Mouse (Mus musculus): Measurements from ENCODE around the gene Zfp366. TPM values are rescaled to one million over a fixed set of nuclear protein-coding genes. Genes with fewer than 3 reads are reported as not detected.
"Not testable (repeated sequence)": the region's sequence is repeated elsewhere in the genome, so short reads cannot be mapped to it uniquely, and the experiment has no call there.

Gene Zfp366
- polyA plus RNA-seq, 1 experiment from 2014 or later, result 0.65 TPM

DNA sequence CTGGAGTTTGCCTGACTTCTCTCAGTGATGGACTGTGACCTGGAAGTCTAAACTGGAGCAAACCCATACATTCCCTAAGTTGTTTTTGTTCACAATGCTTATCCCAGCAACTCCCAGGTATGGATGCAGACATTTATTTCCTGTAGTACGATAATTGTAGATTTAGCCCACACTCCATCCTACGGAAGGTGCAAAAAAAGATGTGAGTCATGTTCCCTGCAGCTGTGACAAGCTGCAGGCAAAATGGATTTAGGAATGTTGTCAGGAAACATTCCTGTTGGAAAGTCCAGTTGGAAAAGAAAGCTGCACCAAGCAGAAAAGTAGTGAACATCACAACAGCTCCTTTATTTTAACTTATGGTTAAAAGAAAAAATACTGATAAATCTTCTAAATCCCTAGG lies 26.9 kb upstream of the Zfp366 start:
- no peak overlapping the region for H3K9ac ChIP-seq (ENCODE audit: low read length)
- WGBS, result 63% methylated on average over 2 of the region's 2 CpGs

DNA sequence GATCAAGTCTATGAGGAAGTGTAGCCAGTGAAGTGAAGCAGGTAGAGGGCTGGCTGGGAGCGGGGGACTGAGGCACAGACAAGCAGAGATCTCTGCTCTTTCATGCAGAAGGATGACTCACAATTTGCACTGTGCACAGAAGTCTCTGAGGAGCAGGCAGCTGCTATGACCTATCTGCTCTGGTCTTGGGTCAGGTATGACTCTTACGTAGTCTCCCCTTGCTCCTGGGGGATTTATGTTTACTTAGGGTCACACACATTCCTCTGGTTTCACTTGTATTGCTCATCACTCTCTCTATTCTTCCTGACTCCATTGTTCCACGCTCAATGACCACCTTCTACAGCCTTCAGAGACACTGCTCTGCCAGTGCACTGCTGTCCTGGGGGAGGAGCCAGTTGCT lies 25.9 kb upstream of the Zfp366 start:
- ATAC-seq (ENCODE audit: insufficient read depth, low FRiP score), result no peak; the same call in 1 of the 2 replicates
- Histone ChIP-seq H3K9me3 (replicated peaks; ENCODE audit: control insufficient read depth, low read length) (no peaks in the 10 kb centered on the region), H3K4me2 (ENCODE audit: low read depth, low read length) (no peak overlapping the region), H3K36me3 (ENCODE audit: control insufficient read depth, insufficient read depth, low read length) (no peaks in the 10 kb centered on the region), H3K27ac (ENCODE audit: low read length) (no peak overlapping the region), H3K4me1 (ENCODE audit: control insufficient read depth, insufficient read depth, low read length) (peaks cover 9% of the 10 kb centered on the region), H3K27me3 (ENCODE audit: control insufficient read depth, insufficient read depth, low read length) (no peaks in the 10 kb centered on the region), H3K9ac (ENCODE audit: low read length) (no peak overlapping the region), H3K4me3 (replicated peaks; ENCODE audit: low read length) (no peak overlapping the region)
- 90% methylated on average over 3 of the region's 3 CpGs for WGBS

More for the DNA sequence above, 26.9 kb upstream of the Zfp366 start:
- Histone ChIP-seq H3K27ac (ENCODE audit: low read length) (peak overlapping the region; percentile 15; the same call in 1 of the 2 replicates), H3K4me3 (replicated peaks; ENCODE audit: low read length) (no peak overlapping the region), H3K4me1 (ENCODE audit: control insufficient read depth, insufficient read depth, low read length) (no peaks in the 10 kb centered on the region), H3K27me3 (ENCODE audit: control insufficient read depth, insufficient read depth, low read length) (no peaks in the 10 kb centered on the region), H3K9me3 (replicated peaks; ENCODE audit: control insufficient read depth, low read length) (no peaks in the 10 kb centered on the region), H3K4me2 (ENCODE audit: low read depth, low read length) (no peak overlapping the region), H3K36me3 (ENCODE audit: control insufficient read depth, insufficient read depth, low read length) (no peaks in the 10 kb centered on the region)
- ATAC-seq (ENCODE audit: insufficient read depth, low FRiP score), result no peak

DNA sequence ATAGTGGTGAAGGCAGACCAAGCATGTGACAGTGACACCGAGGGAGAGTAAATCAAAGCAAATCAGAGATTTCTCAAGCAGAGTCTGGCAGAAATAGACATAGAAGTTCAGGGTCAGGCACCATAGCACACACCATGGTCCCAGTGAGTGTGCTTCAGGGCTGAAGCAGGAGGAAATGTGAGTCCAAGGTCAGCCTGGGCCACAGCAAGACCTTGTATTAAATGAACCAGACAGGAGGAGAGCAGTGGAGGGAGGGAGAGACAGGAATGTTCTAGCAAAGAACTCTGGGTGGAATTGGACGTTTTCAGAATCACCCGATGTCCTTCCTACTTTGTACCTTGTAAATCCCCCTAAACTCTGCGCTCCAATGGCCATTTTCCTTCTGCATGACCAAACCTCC lies 21.6 kb upstream of the Zfp366 start:
- peak overlapping the region; percentile 53; the same call in 1 of the 2 replicates for H3K27ac ChIP-seq (ENCODE audit: low read length)
- no peak overlapping the region for H3K4me3 ChIP-seq (replicated peaks; ENCODE audit: low read length)
- H3K9ac ChIP-seq (ENCODE audit: low read length), result no peak overlapping the region
- H3K27me3 ChIP-seq (ENCODE audit: control insufficient read depth, insufficient read depth, low read length), result no peaks in the 10 kb centered on the region
- H3K36me3 ChIP-seq (ENCODE audit: control insufficient read depth, insufficient read depth, low read length), result no peaks in the 10 kb centered on the region
- H3K9me3 ChIP-seq (replicated peaks; ENCODE audit: control insufficient read depth, low read length), result no peaks in the 10 kb centered on the region
- no peak overlapping the region for H3K4me2 ChIP-seq (ENCODE audit: low read depth, low read length)
- WGBS, result 58% methylated on average over 4 of the region's 4 CpGs
- no peak for ATAC-seq (ENCODE audit: insufficient read depth, low FRiP score)
- H3K4me1 ChIP-seq (ENCODE audit: control insufficient read depth, insufficient read depth, low read length), result peaks cover 13% of the 10 kb centered on the region

DNA sequence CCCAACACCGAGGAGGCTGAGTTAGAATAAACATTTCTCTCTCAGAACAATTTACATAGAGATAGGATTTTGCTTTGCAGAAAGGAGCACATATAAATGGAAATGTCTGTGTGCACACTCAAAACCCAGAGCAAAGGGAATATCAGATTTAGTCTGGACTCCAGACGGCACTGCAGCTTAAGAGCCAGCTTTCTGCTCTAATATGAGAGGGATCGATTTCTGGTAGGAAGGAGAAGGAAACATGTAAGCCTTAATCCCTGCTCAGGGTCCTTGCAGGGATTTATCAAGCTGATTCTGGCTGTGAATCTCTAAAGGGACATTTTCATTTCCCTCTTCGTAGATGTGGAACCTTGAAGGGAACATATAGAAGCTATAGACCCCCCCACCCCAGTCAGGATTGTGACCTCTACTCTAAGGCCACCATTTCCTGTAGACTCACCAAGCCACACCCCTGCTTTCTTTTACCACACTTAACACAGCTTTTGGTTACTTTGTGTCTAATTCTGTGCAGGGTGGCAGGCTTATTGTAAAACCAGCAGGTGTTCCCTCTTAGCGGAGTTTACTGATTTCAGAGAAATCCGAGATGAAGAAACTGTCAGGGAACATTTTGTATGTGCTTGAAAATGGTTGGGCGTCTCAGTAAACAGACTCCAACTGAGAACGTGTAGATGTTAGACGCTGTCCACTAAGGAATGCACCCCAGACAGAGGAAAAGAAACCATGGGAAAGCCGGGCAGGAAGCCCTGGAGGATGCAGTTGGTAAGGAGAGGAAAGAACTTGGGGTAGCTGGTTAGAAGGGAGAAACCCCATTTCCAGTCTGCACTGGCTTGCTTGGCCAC lies 20.9 kb upstream of the Zfp366 start:
- H3K4me1 ChIP-seq (ENCODE audit: control insufficient read depth, insufficient read depth, low read length), result peaks cover 13% of the 10 kb centered on the region
- H3K27ac ChIP-seq (ENCODE audit: low read length), result peak overlapping the region; percentile 53
- H3K9me3 ChIP-seq (replicated peaks; ENCODE audit: control insufficient read depth, low read length), result no peaks in the 10 kb centered on the region
- H3K4me2 ChIP-seq (ENCODE audit: low read depth, low read length), result no peak overlapping the region
- peak; percentile 50; the same call in 1 of the 2 replicates for ATAC-seq (ENCODE audit: insufficient read depth, low FRiP score)
- WGBS, result 18% methylated on average over 10 of the region's 10 CpGs
- no peak overlapping the region for H3K4me3 ChIP-seq (replicated peaks; ENCODE audit: low read length)
- H3K9ac ChIP-seq (ENCODE audit: low read length), result no peak overlapping the region
- H3K36me3 ChIP-seq (ENCODE audit: control insufficient read depth, insufficient read depth, low read length), result no peaks in the 10 kb centered on the region
- H3K27me3 ChIP-seq (ENCODE audit: control insufficient read depth, insufficient read depth, low read length), result no peaks in the 10 kb centered on the region

DNA sequence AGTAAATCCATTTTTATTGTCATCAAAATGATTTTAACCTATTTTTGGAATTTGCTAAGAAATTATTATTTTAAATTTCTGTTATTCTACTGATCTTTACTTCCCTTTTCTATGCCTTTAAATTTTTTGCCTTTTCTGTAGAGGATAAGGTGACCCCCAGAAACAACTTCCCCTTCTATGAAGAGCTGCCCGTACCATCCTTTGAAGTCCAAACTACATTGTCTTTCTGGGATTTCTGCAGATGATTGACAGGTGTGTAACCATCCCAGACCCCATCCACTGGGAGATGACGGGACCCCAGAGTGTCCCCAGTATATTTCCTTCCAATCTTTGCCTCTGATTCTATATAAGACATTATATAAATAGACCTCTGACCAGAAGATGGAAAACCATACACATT lies 20.3 kb upstream of the Zfp366 start:
- Histone ChIP-seq H3K9me3 (replicated peaks; ENCODE audit: control insufficient read depth, low read length) (no peaks in the 10 kb centered on the region), H3K27ac (ENCODE audit: low read length) (peak overlapping the region; percentile 53; the same call in 1 of the 2 replicates), H3K4me3 (replicated peaks; ENCODE audit: low read length) (no peak overlapping the region), H3K36me3 (ENCODE audit: control insufficient read depth, insufficient read depth, low read length) (no peaks in the 10 kb centered on the region), H3K4me2 (ENCODE audit: low read depth, low read length) (no peak overlapping the region), H3K4me1 (ENCODE audit: control insufficient read depth, insufficient read depth, low read length) (peaks cover 13% of the 10 kb centered on the region), H3K9ac (ENCODE audit: low read length) (no peak overlapping the region), H3K27me3 (ENCODE audit: control insufficient read depth, insufficient read depth, low read length) (no peaks in the 10 kb centered on the region)
- no peak for ATAC-seq (ENCODE audit: insufficient read depth, low FRiP score)
- WGBS, result 65% methylated on average over 2 of the region's 2 CpGs

DNA sequence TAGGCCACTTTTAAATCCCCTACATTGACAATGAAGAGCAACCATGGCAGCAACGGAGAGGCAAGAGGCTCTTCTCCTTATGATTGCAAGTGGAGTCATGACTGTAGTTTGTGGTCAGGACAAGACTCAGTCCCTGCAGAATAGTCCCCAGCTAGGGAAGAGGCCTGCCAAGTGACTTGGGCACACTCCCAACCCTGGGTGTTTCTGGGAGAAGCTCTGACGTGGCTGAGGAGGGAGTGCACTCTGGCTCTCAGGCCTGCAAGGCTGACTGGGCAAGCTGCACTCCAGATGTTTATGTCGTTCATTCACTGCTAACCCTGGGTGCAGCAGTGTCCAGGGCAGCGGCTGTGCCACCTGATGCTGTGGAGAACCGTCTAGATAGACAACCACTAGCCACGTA lies 15.2 kb upstream of the Zfp366 start:
- no peak overlapping the region for H3K27ac ChIP-seq (ENCODE audit: low read length)
- H3K4me1 ChIP-seq (ENCODE audit: control insufficient read depth, insufficient read depth, low read length), result no peaks in the 10 kb centered on the region; the same call in 1 of the 2 replicates
- no peaks in the 10 kb centered on the region for H3K36me3 ChIP-seq (ENCODE audit: control insufficient read depth, insufficient read depth, low read length)
- no peak overlapping the region for H3K4me3 ChIP-seq (replicated peaks; ENCODE audit: low read length)
- no peak for ATAC-seq (ENCODE audit: insufficient read depth, low FRiP score)
- 72% methylated on average over 6 of the region's 6 CpGs for WGBS
- H3K9ac ChIP-seq (ENCODE audit: low read length), result no peak overlapping the region
- no peak overlapping the region for H3K4me2 ChIP-seq (ENCODE audit: low read depth, low read length)
- no peaks in the 10 kb centered on the region for H3K27me3 ChIP-seq (ENCODE audit: control insufficient read depth, insufficient read depth, low read length)
- no peaks in the 10 kb centered on the region for H3K9me3 ChIP-seq (replicated peaks; ENCODE audit: control insufficient read depth, low read length)

DNA sequence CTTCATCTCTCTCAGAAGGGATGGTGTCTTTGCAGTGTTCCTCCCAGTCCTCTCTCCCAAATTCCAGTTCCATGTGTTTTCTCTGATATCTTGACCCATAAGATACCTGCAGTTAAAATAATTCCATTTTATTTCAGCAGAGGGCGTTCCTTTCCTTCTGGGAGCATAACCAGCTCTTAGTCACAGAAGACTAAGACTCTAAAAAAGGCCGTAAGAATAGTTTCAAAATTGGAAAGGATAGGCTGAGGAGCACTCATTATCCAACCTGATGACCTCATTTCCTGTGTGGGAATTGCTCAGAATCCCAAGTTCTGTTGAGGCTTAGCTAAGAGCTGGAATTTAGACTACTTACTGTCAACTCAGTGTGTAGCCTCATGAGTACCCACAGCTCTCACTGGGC lies 14.3 kb upstream of the Zfp366 start:
- no peak overlapping the region for H3K4me3 ChIP-seq (replicated peaks; ENCODE audit: low read length)
- no peaks in the 10 kb centered on the region for H3K4me1 ChIP-seq (ENCODE audit: control insufficient read depth, insufficient read depth, low read length)
- no peak overlapping the region for H3K4me2 ChIP-seq (ENCODE audit: low read depth, low read length)
- H3K27ac ChIP-seq (ENCODE audit: low read length), result no peak overlapping the region
- no peak for ATAC-seq (ENCODE audit: insufficient read depth, low FRiP score)
- H3K9ac ChIP-seq (ENCODE audit: low read length), result no peak overlapping the region
- no peaks in the 10 kb centered on the region for H3K9me3 ChIP-seq (replicated peaks; ENCODE audit: control insufficient read depth, low read length)
- 46% methylated on average over 2 of the region's 2 CpGs for WGBS
- no peaks in the 10 kb centered on the region for H3K27me3 ChIP-seq (ENCODE audit: control insufficient read depth, insufficient read depth, low read length)
- no peaks in the 10 kb centered on the region for H3K36me3 ChIP-seq (ENCODE audit: control insufficient read depth, insufficient read depth, low read length)

DNA sequence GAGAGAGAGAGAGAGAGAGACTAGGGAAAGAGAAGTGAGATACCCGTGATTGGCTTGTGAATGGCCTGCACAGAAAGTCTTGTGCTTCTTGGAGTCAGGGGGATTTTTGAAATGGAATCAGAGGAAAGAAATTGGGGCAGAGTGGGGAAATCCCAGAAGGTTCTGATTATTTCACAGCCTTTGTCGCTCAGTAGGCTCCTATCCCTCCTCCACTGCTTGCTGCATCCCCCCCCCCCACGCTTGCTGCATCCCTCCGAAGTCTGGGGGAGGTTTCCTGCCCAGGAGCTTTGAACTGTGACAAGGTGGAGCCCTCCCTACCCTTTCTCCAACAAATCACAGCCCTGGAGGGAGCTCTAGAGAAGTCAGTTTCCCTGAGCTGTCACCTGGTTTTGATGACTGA lies 10.8 kb upstream of the Zfp366 start:
- 46% methylated on average over 4 of the region's 4 CpGs for WGBS
- no peak for ATAC-seq (ENCODE audit: insufficient read depth, low FRiP score)

DNA sequence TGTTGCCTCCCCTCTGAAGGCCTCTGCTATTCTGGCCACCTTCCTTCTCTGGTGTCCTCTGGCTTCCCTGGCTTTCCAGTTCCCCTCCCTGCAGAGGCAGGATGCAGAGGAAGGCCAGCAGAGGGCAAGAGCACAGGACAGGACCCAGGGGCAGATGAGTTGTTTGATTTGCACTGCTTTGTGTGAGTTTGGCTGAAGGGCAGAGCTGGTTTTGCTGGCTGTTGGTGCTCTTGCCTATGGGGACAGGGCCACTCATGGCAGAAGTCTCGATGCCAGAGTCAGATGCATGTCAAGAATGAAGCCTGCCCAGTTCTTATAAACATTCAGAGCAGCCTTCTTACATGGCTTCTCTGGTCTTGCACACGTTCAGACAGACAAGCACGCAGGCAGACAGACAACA lies 1.8 kb upstream of the Zfp366 start:
- 81% methylated on average over 3 of the region's 3 CpGs for WGBS
- H3K9me3 ChIP-seq (replicated peaks; ENCODE audit: control insufficient read depth, low read length); H3K9ac ChIP-seq (ENCODE audit: low read length); H3K27me3 ChIP-seq (ENCODE audit: control insufficient read depth, insufficient read depth, low read length); H3K36me3 ChIP-seq (ENCODE audit: control insufficient read depth, insufficient read depth, low read length); H3K27ac ChIP-seq (ENCODE audit: low read length); H3K4me2 ChIP-seq (ENCODE audit: low read depth, low read length); H3K4me1 ChIP-seq (ENCODE audit: control insufficient read depth, insufficient read depth, low read length); H3K4me3 ChIP-seq (replicated peaks; ENCODE audit: low read length); ATAC-seq (ENCODE audit: insufficient read depth, low FRiP score): not testable (repeated sequence)

More for the DNA sequence above, 10.8 kb upstream of the Zfp366 start:
- H3K9me3 ChIP-seq (replicated peaks; ENCODE audit: control insufficient read depth, low read length), result no peaks in the 10 kb centered on the region
- H3K4me3 ChIP-seq (replicated peaks; ENCODE audit: low read length), result no peak overlapping the region
- no peak overlapping the region for H3K27ac ChIP-seq (ENCODE audit: low read length)
- no peaks in the 10 kb centered on the region for H3K36me3 ChIP-seq (ENCODE audit: control insufficient read depth, insufficient read depth, low read length)
- H3K4me2 ChIP-seq (ENCODE audit: low read depth, low read length), result no peak overlapping the region
- H3K27me3 ChIP-seq (ENCODE audit: control insufficient read depth, insufficient read depth, low read length), result no peaks in the 10 kb centered on the region
- H3K9ac ChIP-seq (ENCODE audit: low read length), result no peak overlapping the region
- no peaks in the 10 kb centered on the region for H3K4me1 ChIP-seq (ENCODE audit: control insufficient read depth, insufficient read depth, low read length)
